In genomic region chr16:47205339-47205738, GRCm38 (mm10) we compare ENCODE assay signal across 16 mouse cellular contexts.
"Had no signal": no experiment of that assay in that cellular context is flagged by ENCODE, and none has a peak within 500 bp of the region (broad histone marks: within the 10 kb centered on the region; RNA-seq: fewer than 3 reads in every experiment).

No protein-coding gene starts in this region.

- H3K4me2 ChIP-seq: kidney, embryonic 15.5 days; limb, embryonic 12.5 days; limb, embryonic 15.5 days; liver, embryonic 11.5 days; lung, embryonic 14.5 days had no signal

- DNase-seq: kidney, adult 11 months; kidney, adult 8-10 months; kidney, postnatal 10 days; kidney, postnatal 36 days; left cerebral cortex, postnatal 4 days; liver, postnatal 0 days; lung, embryonic 14.5 days; thymus, adult 18-20 months; thymus, postnatal 36 days had no signal

- H3K27me3 ChIP-seq: kidney, embryonic 15.5 days; limb, embryonic 12.5 days; limb, embryonic 15.5 days had no signal

- H3K9me3 ChIP-seq: kidney, embryonic 15.5 days; limb, embryonic 12.5 days; limb, embryonic 15.5 days had no signal

- H3K4me3 ChIP-seq: kidney, embryonic 15.5 days; limb, embryonic 12.5 days; limb, embryonic 15.5 days had no signal

- H3K9ac ChIP-seq: kidney, embryonic 15.5 days; limb, embryonic 12.5 days; limb, embryonic 15.5 days; liver, embryonic 14.5 days; liver, postnatal 0 days; lung, embryonic 14.5 days had no signal

- ATAC-seq: liver, postnatal 0 days; lung, postnatal 0 days had no signal

- H3K4me1 ChIP-seq: kidney, embryonic 15.5 days; limb, embryonic 12.5 days; limb, embryonic 15.5 days had no signal

- H3K27ac ChIP-seq: kidney, embryonic 15.5 days; limb, embryonic 12.5 days; limb, embryonic 15.5 days; liver, embryonic 14.5 days; macrophage had no signal

- H3K36me3 ChIP-seq: kidney, embryonic 15.5 days; limb, embryonic 12.5 days; limb, embryonic 15.5 days had no signal
